In genomic region chr7:66180711-66181365, GRCm38 (mm10) we compare ENCODE assay signal across 20 mouse cellular contexts.
DNase-seq lines count a peak whose midpoint lies in the region; ATAC-seq lines count a peak whose summit lies in the region.
"Had no signal": no experiment of that assay in that cellular context is flagged by ENCODE, and none has a peak within 500 bp of the region (broad histone marks: within the 10 kb centered on the region; RNA-seq: fewer than 3 reads in every experiment).

No protein-coding gene starts in this region.

- H3K9me3 ChIP-seq in forebrain, embryonic 11.5 days (ENCODE audit: control insufficient read depth, low read length), result no peaks in the 10 kb centered on the region
- H3K9me3 ChIP-seq in forebrain, embryonic 10.5 days, result no peaks in the 10 kb centered on the region
- peaks cover 9% of the 10 kb centered on the region; the same call in 1 of the 2 replicates for H3K9me3 ChIP-seq in megakaryocyte, embryonic 14.5 days
- H3K9me3 ChIP-seq: hindbrain, embryonic 15.5 days; limb, embryonic 15.5 days; liver, embryonic 15.5 days; midbrain, embryonic 10.5 days had no signal

- no peaks in the 10 kb centered on the region for H3K27me3 ChIP-seq in forebrain, embryonic 11.5 days (ENCODE audit: control insufficient read depth, insufficient read depth, low read length)
- no peaks in the 10 kb centered on the region for H3K27me3 ChIP-seq in forebrain, embryonic 10.5 days (ENCODE audit: poor library complexity, severe bottlenecking)
- H3K27me3 ChIP-seq in megakaryocyte, embryonic 14.5 days (replicated peaks), result no peaks in the 10 kb centered on the region
- H3K27me3 ChIP-seq: hindbrain, embryonic 15.5 days; limb, embryonic 15.5 days had no signal

- H3K9ac ChIP-seq in forebrain, embryonic 11.5 days (ENCODE audit: low read length), result no peak overlapping the region
- H3K9ac ChIP-seq: hindbrain, embryonic 15.5 days; limb, embryonic 15.5 days; liver, embryonic 15.5 days had no signal

- H3K4me2 ChIP-seq in forebrain, embryonic 11.5 days (ENCODE audit: low read depth, low read length, severe bottlenecking), result no peak overlapping the region
- H3K4me2 ChIP-seq: heart, embryonic 11.5 days; hindbrain, embryonic 15.5 days; limb, embryonic 15.5 days; liver, embryonic 15.5 days had no signal

- no peak for ATAC-seq in forebrain, embryonic 11.5 days (replicated peaks; ENCODE audit: low FRiP score)
- no peak for ATAC-seq in megakaryocyte, adult 5-6 weeks (ENCODE audit: poor library complexity, severe bottlenecking)
- no peak for ATAC-seq in megakaryocyte-erythroid progenitor cell, adult 5-6 weeks (replicated peaks; ENCODE audit: low FRiP score, low TSS enrichment, poor library complexity, severe bottlenecking)
- ATAC-seq: forebrain, embryonic 14.5 days; intestine, postnatal 0 days had no signal

- peak; percentile 27 for DNase-seq in forebrain, embryonic 11.5 days (ENCODE audit: low spot score)
- no peak for DNase-seq in forebrain, embryonic 10.5 days (ENCODE audit: extremely low spot score, low spot score)
- peak; percentile 44 for DNase-seq in NIH3T3 (ENCODE audit: low read depth)
- peak; percentile 43 for DNase-seq in retina, embryonic 14.5 days (ENCODE audit: low spot score)
- DNase-seq in frontal cortex, adult 2 months (ENCODE audit: extremely low spot score in 1 of 2, low spot score in 1 of 2), result no peak
- DNase-seq: cerebellum, adult 8-10 months; gastrocnemius, postnatal 14 days; heart, postnatal 4 days; right cerebral cortex, adult 18-20 months had no signal

- H3K36me3 ChIP-seq in forebrain, embryonic 11.5 days (ENCODE audit: control insufficient read depth, insufficient read depth, low read length), result no peaks in the 10 kb centered on the region; the same call in 1 of the 2 replicates
- H3K36me3 ChIP-seq in forebrain, embryonic 10.5 days (replicated peaks), result peaks cover 8% of the 10 kb centered on the region
- H3K36me3 ChIP-seq in megakaryocyte, embryonic 14.5 days (replicated peaks; ENCODE audit: low read length), result peaks cover 37% of the 10 kb centered on the region
- H3K36me3 ChIP-seq: hindbrain, embryonic 15.5 days had no signal

- no peak overlapping the region for H3K27ac ChIP-seq in forebrain, embryonic 11.5 days (ENCODE audit: low read depth, low read length)
- no peak overlapping the region for H3K27ac ChIP-seq in forebrain, embryonic 10.5 days
- H3K27ac ChIP-seq: hindbrain, embryonic 15.5 days; kidney, postnatal 0 days; limb, embryonic 15.5 days; liver, embryonic 15.5 days; midbrain, embryonic 10.5 days had no signal

- H3K4me1 ChIP-seq in forebrain, embryonic 11.5 days (replicated peaks; ENCODE audit: control insufficient read depth, insufficient read depth, low read length), result no peaks in the 10 kb centered on the region
- H3K4me1 ChIP-seq in forebrain, embryonic 10.5 days, result peaks cover 9% of the 10 kb centered on the region
- H3K4me1 ChIP-seq in megakaryocyte, embryonic 14.5 days, result peaks cover 90% of the 10 kb centered on the region
- H3K4me1 ChIP-seq: hindbrain, embryonic 15.5 days had no signal

- H3K4me3 ChIP-seq in forebrain, embryonic 11.5 days (ENCODE audit: low read depth, low read length), result no peak overlapping the region
- no peak overlapping the region for H3K4me3 ChIP-seq in forebrain, embryonic 10.5 days
- H3K4me3 ChIP-seq in megakaryocyte, embryonic 14.5 days (replicated peaks), result peak overlapping the region; percentile 3
- H3K4me3 ChIP-seq: hindbrain, embryonic 15.5 days; limb, embryonic 15.5 days; liver, embryonic 15.5 days; midbrain, embryonic 10.5 days had no signal

- 88% methylated on average over 10 of the region's 10 CpGs for whole genome bisulfite sequencing in forebrain, embryonic 11.5 days
- WGBS in forebrain, embryonic 10.5 days, result 88% methylated on average over 10 of the region's 10 CpGs

Comparison
In these comparisons a context has a peak if more than half of its experiments do, and no peak if none do; other contexts are left out.
1. DNase-seq: peak in forebrain, embryonic 11.5 days (single experiment), NIH3T3 (single experiment) and retina, embryonic 14.5 days (single experiment); none in forebrain, embryonic 10.5 days (single experiment) and frontal cortex, adult 2 months (0 of 2).